Mouse (Mus musculus): ENCODE measurements around the gene Padi3.

- TF ChIP-seq TAL1 (IDR thresholded peaks at IDR 0.05; ENCODE audit: low read length) (no peak), GATA1 (IDR thresholded peaks at IDR 0.05; ENCODE audit: low read length) (no peak)
Observed at GRCm38 (mm10) chr4:140785217-140785616, 25.2 kb downstream of the Padi3 start.

Data from erythroblast, embryonic 14.5 days (primary cell).